Mouse (Mus musculus) neural tube, embryonic 10.5 days (tissue): ENCODE results near the gene Rtl6.
A peak's percentile ranks its signal among the peaks of the same experiment; 100 is the strongest.

Experiments used
- DNase-seq: peaks from one replicate; pipeline ENCODE4 v3.0.0-alpha.2; 2017; ENCODE audit warnings: low spot score; ENCODE audit errors: extremely low spot score

Rtl6 gene

GRCm38 (mm10) chr15:84557189-84557921 lies at the start of gene Rtl6:
Rtl6 (minus strand) TSS chr15:84557823.
- peak; percentile 91 for DNase-seq

- no peak for DNase-seq
These were observed 45.8 kb upstream of the Rtl6 start for GRCm38 (mm10) chr15:84603267-84603963.

DNA sequence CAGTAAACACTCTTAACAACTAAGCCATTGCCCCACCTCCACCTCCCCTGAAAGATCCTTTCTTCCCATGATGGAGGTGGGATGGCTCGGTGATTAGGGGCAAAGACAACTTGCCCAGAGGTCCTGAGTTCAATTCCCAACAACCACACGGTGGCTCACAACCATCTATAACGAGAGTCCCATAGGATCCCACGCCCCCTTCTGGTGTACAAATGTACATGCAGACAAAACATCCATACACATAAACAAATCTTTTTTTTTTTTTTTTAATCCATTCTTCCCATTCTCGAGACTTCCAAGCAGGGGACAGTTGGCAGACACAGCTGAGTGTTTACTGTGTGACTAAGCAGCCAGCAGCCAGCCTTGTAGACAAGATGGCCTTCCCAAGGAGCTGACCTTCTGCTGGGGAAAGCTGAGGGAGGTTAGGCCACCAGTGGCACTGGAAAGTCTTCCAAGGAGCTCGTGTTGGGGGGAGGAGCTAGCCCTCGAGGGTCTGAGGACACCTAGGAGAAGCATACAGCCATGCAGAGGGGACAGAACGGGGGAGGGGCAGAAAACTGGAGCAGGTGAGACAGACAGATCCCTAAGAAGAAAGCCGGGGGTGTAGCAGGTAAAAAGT lies 43.5 kb upstream of the Rtl6 start:
- DNase-seq, result no peak

- DNase-seq, result no peak
These were observed 41.3 kb upstream of the Rtl6 start for GRCm38 (mm10) chr15:84598911-84599310.

- DNase-seq, result no peak
These were observed 40.2 kb upstream of the Rtl6 start for GRCm38 (mm10) chr15:84597816-84598215.

DNA sequence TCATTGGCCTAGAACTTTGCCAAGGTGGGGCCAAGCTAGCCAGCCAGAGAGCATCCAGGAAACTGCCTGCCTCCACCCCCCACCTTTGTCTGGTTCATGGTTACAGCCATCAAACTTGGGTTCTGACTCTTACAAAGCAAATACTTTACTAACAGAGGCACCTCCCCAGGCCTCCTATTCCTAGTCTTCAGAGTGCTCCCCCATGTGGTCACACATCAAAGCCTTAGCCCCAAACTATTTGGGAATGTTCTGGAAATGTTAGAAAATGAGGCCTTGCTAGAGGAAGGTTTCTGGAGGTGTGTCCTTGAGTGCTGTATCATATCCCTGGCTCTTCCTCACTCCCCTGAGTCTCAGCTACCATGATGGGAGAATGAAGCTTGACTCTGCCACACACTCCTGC lies 39.4 kb upstream of the Rtl6 start:
- no peak for DNase-seq

DNA sequence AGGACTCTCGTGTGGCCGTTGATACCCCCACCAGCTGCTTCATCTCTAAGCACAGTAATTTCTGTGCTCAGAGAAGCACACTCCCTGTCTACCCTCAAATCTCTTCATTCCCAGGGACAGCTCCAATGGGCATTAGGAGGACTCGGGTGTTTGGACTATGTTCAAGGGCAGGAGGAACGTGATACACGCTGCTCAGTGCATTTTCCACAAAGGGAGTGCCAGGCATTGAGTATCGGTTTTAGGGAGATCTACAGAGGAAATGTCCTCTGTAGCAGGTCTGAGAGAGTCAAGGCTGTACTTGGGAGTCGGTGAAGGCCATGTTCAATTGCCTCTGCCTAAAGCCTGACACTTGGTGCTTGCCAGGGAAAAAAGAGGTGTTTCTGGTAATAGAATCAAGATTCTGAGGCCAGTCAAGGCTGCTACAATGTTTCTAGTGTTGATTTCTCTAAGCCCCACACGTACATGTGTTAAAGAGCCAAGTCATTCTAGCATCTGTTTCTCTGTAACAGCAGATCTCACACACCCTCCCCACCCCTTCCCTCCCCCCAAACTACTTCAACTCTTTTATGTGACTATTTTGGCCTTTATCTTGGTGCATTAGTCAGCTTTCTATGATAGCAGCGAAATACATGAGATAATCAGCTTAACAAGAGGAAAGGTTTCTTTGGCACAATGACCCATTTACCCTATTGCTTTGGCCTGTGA lies 37.8 kb upstream of the Rtl6 start:
- no peak for DNase-seq

DNA sequence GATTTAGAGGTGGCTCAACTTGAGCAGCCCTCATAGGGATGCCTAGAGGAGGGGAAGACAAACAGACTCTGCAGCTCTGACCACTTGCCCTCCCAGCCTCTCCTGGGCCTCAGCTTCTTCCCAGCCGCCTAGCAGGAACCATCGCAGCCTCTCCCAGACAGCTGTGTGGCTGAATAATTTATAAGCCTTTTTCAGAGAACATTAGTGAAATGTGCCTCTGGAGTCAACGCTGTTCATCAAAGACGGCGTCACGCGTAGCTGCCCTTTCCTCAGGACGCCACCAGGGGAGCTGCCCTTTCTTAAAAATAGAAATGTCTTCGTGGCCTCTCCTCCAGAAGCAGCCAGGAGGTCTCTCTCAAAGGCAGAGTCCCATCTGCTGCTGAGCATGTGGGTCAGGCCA lies 35.9 kb upstream of the Rtl6 start:
- peak; percentile 41 for DNase-seq

GRCm38 (mm10) chr15:84592240-84592639 lies 34.6 kb upstream of the Rtl6 start:
- no peak for DNase-seq

- DNase-seq, result no peak
These were observed 34.0 kb upstream of the Rtl6 start for GRCm38 (mm10) chr15:84591573-84592139.

GRCm38 (mm10) chr15:84588371-84588821 lies 30.8 kb upstream of the Rtl6 start:
- no peak for DNase-seq

GRCm38 (mm10) chr15:84578607-84579006 lies 21.0 kb upstream of the Rtl6 start:
- no peak for DNase-seq

DNA sequence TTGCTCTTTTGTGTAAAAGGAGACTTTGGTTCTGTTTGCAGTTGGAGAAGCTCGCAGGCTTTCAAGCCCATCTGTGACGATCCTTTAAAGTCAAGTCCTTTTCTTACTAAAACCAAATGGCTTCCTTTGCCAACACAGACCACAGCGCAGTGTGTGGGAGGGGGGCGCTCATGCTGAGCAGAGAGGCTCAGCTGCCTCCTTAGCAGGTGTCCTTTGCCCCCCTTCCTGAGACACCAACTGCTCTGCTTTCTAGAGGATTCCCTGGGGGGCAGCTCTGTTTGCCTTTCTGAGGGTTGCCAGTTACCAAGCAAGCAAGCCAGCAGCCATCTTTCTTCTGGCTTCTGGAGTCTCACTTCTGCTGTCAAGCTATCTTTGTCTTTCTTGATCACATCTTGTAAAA lies 19.4 kb upstream of the Rtl6 start:
- no peak for DNase-seq

DNA sequence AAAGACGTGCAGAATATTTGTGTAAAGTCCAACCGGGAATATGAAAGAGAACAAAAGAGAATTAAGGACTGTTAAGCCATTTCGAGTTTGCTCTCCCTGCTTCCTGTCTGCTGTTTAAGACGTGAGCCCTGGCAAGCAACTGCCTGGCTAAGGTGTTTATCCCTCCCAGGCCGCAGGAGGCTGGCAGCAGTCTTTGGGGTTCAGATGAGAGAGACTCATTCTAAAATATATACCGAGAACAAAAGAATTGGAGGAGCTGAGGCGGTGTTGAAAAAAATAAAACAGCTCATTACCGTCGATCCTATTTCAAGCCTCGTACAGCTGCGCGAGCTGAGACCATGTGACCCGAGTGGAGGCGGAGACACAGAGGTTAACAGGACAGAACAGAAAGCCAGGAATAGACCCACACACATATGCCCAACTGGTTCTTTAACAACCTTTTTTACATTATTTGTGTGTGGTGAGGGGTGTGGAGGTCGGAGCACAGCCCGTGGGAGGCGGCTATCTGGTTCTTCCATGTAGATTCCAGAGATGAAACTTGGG lies 9.0 kb upstream of the Rtl6 start:
- DNase-seq, result no peak

DNA sequence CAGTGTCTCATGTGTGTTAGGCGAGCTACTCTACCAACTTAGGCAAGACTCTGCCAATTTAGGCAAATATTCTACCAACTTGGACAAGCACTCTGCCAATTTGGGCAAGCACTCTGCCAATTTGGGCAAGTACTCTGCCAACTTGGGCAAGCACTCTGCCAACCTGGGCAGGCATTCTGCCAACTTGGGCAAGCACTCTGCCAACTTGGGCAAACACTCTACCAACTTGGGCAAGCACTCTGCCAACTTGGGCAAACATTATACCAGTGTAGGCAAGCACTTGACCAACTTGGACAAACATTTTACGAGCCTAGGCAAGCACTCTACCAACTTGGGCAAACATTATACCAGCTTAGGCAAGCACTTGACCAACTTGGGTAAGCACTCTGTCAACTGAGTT lies 3.9 kb upstream of the Rtl6 start:
- DNase-seq, result no peak

- DNase-seq, result no peak
These were observed 949 bp downstream of the Rtl6 start for GRCm38 (mm10) chr15:84556674-84557073.

- no peak for DNase-seq
These were observed 6.6 kb downstream of the Rtl6 start for GRCm38 (mm10) chr15:84551065-84551464.

GRCm38 (mm10) chr15:84549291-84549797 lies 8.3 kb downstream of the Rtl6 start:
- DNase-seq, result no peak

GRCm38 (mm10) chr15:84546028-84546427 lies 11.6 kb downstream of the Rtl6 start:
- DNase-seq, result no peak

GRCm38 (mm10) chr15:84541175-84541574 lies 16.4 kb downstream of the Rtl6 start:
- no peak for DNase-seq

DNA sequence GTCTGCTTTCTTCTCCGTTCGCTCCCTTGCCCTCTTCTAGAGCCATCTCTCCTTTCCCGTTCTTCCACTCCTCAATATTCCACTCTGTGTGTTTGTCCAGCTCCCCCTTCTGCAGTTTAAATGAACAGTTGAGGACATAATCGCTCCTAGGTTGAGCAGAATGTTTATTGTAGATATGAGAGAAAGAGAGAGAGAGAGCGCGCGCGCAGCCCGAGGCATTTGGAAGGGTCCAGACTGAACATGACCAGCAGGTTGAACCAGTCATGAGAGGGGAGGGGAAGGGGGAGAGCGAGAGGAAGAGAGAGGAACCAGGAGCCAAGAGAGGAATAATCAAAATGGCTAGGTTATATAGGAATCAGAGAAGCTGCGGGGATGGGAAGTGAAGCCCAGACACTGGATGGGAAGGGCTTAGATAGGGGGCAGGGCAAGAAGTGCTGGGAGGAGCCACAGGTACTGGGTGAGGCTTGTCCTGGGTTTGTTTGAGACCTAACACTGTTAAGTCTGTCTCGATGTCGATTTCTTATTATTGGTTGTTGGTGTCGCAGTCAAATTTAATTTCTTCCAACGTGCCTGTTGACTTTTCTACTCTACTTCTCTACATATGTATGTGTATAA lies 18.5 kb downstream of the Rtl6 start:
- no peak for DNase-seq
